Mouse (Mus musculus) kidney, adult 2 months (tissue): ENCODE data around the gene Gm14391. TPM values are rescaled to one million over a fixed set of nuclear protein-coding genes. Genes with fewer than 3 reads are reported as not detected.
"Not testable (repeated sequence)": the region's sequence is repeated elsewhere in the genome, so short reads cannot be mapped to it uniquely, and the experiment has no call there.

Source experiments
- DNase-seq: peaks from one replicate; pipeline ENCODE4 v3.0.0; 2021
- H3K27ac ChIP-seq: fragments of 200-500 bp; 2 replicates; pipeline ENCODE4 v1.5.1; 2012; ENCODE audit warnings: low read depth, low read length, control low read depth, inconsistent platforms; ENCODE audit not compliant: insufficient read depth
- H3K27me3 ChIP-seq: fragments of 200-500 bp; replicated peaks from 2 replicates; pipeline ENCODE4 v1.6.1; 2012; ENCODE audit warnings: mild to moderate bottlenecking, moderate library complexity, low read length, inconsistent platforms; ENCODE audit not compliant: control insufficient read depth, insufficient read depth
- H3K36me3 ChIP-seq: fragments of 200-500 bp; 2 replicates; pipeline ENCODE4 v1.6.1; 2012; ENCODE audit warnings: mild to moderate bottlenecking, moderate library complexity, low read length, inconsistent platforms; ENCODE audit not compliant: control insufficient read depth, insufficient read depth
- H3K4me1 ChIP-seq: fragments of 200-500 bp; 2 replicates; pipeline ENCODE4 v1.6.1; 2011; ENCODE audit warnings: low read length; ENCODE audit not compliant: control insufficient read depth, insufficient read depth
- H3K4me3 ChIP-seq: fragments of 200-500 bp; 2 replicates; pipeline ENCODE4 v1.5.1; 2011; ENCODE audit warnings: mild to moderate bottlenecking, low read depth, low read length, control low read depth; ENCODE audit not compliant: insufficient read depth
- CTCF ChIP-seq: fragments of 200-500 bp; conservative IDR thresholded peaks from 2 replicates; pipeline ENCODE4 v1.5.1; 2011; ENCODE audit warnings: low read depth, mild to moderate bottlenecking, control low read depth, low read length, moderate library complexity, mixed read lengths; ENCODE audit not compliant: insufficient read depth, insufficient read length
- POLR2A ChIP-seq: fragments of 200-500 bp; IDR thresholded peaks from one replicate; pipeline ENCODE4 v1.6.1; 2011; ENCODE audit warnings: low read depth, low read length, control low read depth
- WGBS: fragments of 180-500 bp; shearing (Covaris S2); methylation state at CpG from one replicate; pipeline ENCODE4 v1.1.7; 2018; 5-methylcytosine and 5-hydroxymethylcytosine counted together
- polyA plus RNA-seq: library from polyadenylated mRNA; depleted of rRNA; stranded (reverse); fragments of >200 nt; gene quantifications from 2 replicates; pipeline ENCODE4 v1.2.3, GENCODE M21; 2012; rRNA removed

Gene Gm14391
- polyA plus RNA-seq, result 6.2 and 8.9 TPM in 2 replicates

DNA sequence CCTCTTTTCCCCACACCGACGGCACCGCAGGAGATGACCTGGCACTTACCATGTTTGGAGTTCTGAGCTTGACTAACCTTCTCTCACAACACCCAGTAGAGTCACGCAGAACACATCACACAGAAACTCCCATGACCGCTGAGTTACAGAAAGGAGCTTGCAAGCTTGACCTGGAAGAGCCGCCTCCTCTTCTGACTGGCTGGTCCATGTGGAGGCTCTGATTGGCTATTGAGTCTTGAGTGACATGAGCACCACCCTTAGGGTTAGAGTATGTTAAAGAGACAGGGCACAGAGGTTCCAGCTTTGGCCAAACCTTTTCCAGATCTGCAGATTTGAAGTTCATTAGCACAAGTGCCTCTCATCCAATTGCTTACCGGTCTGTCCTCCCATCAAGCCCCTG lies at the start of gene Gm14391:
Gene Gm14391, minus strand, starts transcription at position 186 of the 400 bp plus-strand sequence.
- not testable (repeated sequence) for DNase-seq, H3K4me3 ChIP-seq, H3K4me1 ChIP-seq, H3K36me3 ChIP-seq, H3K27ac ChIP-seq, H3K27me3 ChIP-seq
- no CpG with 5 or more reads among the region's 7 CpGs for WGBS

DNA sequence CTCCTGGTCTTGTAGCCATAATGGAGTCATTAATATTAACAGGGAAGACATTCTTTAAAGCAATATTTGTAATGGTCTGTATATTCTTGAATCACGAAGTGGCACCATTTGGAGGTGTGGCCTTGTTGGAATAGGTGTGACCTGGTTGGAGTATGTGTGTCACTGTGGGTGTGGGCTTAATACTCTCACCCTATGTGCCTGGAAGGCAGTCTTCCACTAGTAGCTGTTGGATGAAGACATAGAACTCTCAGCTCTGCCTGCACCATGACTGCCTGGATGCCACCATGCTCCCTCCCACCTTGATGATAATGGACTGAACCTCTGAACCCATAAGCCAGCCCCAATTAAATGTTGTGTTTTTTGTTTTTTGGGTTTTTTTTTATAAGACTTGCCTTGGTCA lies 27.7 kb downstream of the Gm14391 start:
- not testable (repeated sequence) for H3K4me1 ChIP-seq, H3K36me3 ChIP-seq, DNase-seq, H3K4me3 ChIP-seq, H3K27ac ChIP-seq, H3K27me3 ChIP-seq
- 65% methylated on average over 1 of the region's 1 CpGs for WGBS

DNA sequence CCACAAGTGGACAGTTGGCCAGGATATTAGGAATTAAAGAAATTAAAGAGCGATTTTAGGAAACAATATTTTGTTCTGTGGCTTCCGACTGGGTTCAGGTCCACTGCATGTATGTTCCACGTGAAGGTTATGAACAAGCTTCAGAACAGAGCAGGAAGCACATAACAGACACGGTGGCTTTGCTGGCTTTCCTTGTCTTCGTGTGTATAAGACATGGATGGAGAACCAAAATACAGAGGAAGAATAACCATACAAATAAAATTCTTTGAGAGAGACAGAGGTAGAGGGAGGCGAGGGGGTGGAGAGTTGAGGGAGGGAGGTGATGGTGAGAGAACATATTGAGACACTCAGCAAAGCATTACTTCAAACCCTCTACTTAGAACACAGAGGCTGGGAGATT lies 30.4 kb downstream of the Gm14391 start:
- no peak for DNase-seq
- Histone ChIP-seq H3K27me3 (no peaks in the 10 kb centered on the region), H3K4me3 (no peak overlapping the region), H3K27ac (no peak overlapping the region), H3K4me1 (no peaks in the 10 kb centered on the region), H3K36me3 (0 out of 2 replicates have a peak, but pooled peaks cover 2% of the 10 kb centered on the region)
- no peak for TF ChIP-seq POLR2A
- no peak for TF ChIP-seq CTCF
- 82% methylated on average over 6 of the region's 6 CpGs for WGBS

DNA sequence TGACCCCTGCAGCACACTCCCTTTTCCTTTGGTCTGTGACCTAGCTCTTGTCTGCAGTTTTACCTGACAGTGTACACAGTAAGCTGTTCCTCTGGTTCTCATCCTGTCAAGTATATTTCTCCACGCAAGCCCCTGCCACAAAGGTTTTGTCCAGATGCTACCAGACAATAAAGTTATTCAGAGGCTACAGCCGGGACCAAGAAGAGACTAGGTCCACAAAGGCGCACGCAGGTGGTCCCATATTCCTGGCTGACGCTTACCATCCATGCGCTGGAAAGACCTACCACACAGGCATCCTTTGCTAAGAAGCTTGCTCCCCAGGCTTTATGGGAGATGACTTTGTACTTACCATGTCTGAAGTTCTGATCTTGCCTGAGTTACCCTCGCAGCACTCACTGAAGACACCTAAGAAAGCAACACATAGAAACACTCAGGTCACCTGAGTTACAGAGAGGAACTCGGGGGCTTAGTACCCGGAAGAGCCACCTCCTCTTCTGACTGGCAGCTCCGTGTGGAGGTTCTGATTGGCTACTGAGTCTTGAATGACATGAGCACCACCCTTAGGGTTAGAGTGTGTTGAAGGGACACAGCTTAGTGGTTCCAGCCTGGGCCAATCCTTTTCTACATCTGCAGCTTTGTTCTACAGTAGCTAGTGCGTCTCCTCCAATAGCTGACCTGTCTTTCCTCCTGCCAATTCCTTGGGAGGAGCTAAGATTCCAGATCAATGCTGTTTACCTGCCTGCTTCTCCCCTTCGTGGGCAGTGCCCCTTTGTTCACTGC lies 31.1 kb downstream of the Gm14391 start, which contains the start of gene Gm14443:
Gene Gm14443, minus strand, starts transcription at position 471 of the 780 bp plus-strand sequence.
- not testable (repeated sequence) for H3K27ac ChIP-seq, H3K4me3 ChIP-seq, DNase-seq, H3K27me3 ChIP-seq, H3K4me1 ChIP-seq, H3K36me3 ChIP-seq
- WGBS, result 85% methylated on average over 12 of the region's 12 CpGs

DNA sequence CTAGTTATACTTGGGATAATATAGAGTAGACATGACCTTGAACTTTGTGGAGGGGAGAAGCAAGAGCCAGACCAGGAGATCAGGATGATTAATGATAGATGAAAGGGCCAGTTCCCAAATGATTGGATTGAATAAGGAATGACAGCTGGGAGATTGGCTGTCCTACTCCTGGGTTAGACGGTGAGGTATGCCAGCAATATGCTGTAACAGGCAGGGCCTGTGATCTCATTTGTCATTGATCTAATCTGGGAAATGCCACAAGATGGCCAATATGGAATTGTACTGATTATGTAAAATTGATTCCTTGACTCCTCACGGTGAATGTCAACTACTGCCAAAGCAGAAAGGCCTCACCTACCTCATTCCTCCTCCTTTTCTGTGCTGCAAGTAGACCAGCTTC lies 32.7 kb downstream of the Gm14391 start:
- H3K4me1 ChIP-seq, DNase-seq, H3K36me3 ChIP-seq, H3K4me3 ChIP-seq, H3K27me3 ChIP-seq, H3K27ac ChIP-seq: not testable (repeated sequence)
- 90% methylated on average over 2 of the region's 2 CpGs for WGBS

DNA sequence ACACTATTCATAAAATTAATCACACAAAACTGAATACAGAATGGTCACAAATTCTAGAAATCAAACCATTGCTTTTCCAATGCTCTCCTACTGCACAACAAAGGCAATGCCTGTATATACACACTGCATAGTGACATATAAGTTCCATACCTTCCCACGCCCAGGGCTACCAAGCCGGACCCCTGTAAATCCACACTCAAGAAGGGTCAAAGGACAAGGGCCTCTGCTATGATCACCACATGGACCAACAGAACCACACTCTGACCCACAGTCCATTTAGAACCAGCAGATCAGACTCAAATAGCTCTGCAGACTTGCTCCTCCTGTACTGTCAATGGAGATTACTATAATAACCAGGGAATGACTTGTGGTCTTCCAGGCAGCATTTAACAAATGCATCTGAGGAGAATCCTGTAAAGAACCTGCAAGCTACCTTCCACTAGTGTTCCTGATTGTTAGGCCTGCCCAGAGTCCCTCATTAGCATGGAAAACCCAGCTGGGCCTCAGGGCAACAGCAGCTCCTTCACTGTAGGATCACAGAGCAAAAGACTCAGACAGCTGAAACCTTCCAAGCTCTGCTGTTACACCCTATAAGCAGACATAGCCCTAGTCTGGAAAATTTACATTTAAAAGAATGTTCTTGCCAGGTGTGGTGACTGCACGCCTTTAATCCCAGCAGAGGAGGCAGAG lies 33.7 kb downstream of the Gm14391 start:
- H3K4me3 ChIP-seq, H3K4me1 ChIP-seq, H3K27ac ChIP-seq, H3K27me3 ChIP-seq, DNase-seq, H3K36me3 ChIP-seq: not testable (repeated sequence)
- 93% methylated on average over 3 of the region's 3 CpGs for WGBS

DNA sequence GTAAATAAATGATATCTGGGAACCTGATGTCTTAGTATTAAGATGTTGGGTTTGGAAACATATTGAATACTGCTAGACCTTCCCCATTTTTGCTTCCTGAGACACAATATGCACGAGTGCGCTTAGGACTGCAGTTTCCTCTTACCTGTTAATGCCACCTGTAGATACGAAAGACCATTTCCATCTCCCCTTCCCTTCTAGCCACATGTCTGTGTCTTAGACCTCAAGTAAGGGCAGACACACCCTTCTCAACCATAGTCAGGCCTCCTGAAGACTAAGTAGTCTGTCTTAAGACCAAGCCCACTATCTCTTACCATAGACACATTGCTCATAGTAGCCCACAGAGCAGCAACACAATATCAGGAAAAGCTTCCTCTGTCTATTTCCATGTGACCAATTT lies 34.6 kb downstream of the Gm14391 start:
- H3K36me3 ChIP-seq, result 0 out of 2 replicates have a peak, but pooled peaks cover 2% of the 10 kb centered on the region
- no peak for DNase-seq
- H3K27ac ChIP-seq, result no peak overlapping the region
- no peak for TF ChIP-seq CTCF
- no peak for TF ChIP-seq POLR2A
- 92% methylated on average over 3 of the region's 3 CpGs for WGBS
- H3K27me3 ChIP-seq, result no peaks in the 10 kb centered on the region
- no peak overlapping the region for H3K4me3 ChIP-seq
- no peaks in the 10 kb centered on the region for H3K4me1 ChIP-seq

DNA sequence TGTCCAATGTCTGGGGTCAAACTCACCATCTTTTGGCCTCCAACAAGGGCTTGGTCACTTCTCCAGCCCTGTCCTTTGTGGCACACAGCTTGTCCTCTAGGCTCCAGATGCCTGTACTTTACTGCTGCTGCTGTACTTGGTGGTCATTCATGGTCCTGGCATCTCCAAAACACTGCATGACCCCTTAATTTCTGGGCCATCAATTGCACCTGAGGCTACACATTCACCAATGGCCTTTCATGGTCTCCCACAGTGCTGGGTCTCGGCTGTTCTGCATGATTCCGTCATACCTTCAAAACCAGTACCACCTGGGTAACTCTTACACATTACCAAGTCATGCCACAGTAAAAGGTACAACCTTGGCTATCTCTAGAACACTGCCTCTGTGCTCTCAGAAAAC lies 39.8 kb downstream of the Gm14391 start:
- WGBS, result 94% methylated on average over 2 of the region's 2 CpGs
- H3K4me1 ChIP-seq, H3K36me3 ChIP-seq, H3K27me3 ChIP-seq, H3K27ac ChIP-seq, DNase-seq, H3K4me3 ChIP-seq: not testable (repeated sequence)

DNA sequence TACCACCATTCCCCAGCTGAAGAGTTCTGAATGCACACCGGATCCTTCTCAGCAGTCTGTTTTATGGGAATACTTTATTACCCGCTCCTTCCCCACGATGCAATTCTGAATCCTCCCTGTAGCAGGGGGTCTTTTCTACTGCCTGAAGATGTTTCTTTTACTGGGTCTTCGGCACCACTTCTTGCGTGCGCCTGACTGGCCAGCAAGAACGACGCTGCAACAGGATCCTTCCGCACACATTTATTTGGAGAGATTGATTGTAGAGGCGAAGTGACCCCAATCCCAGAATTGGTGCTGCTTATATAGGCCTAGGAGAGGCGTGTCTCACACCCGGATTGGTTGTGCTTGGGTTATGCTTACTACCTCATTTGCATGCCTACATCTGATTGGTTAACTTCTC lies 41.6 kb downstream of the Gm14391 start:
- not testable (repeated sequence) for H3K27ac ChIP-seq, H3K4me1 ChIP-seq, H3K36me3 ChIP-seq, H3K27me3 ChIP-seq, DNase-seq, H3K4me3 ChIP-seq
- 94% methylated on average over 12 of the region's 12 CpGs for WGBS

DNA sequence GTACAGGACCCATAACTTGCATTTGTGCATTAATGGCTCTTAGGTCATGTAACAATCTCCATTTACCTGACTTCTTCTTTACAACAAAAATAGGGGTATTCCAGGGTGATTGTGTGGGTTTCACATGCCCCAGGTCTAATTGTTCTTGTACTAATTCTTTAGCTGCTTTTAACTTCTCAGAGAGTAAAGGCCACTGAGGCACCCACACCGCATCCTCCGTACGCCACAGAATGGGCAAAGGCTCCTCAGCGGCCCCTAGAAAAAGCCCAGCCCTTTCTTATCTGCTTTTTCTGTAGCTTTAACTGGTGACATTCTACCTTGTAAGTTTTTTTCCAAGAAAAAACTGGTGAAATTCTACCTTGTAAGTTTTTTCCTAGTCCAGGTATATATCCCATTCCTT lies 45.3 kb downstream of the Gm14391 start:
- H3K27me3 ChIP-seq, H3K4me3 ChIP-seq, H3K27ac ChIP-seq, H3K36me3 ChIP-seq, DNase-seq, H3K4me1 ChIP-seq: not testable (repeated sequence)
- WGBS, result 91% methylated on average over 4 of the region's 4 CpGs
